Mouse (Mus musculus) central nervous system, embryonic 18 days (tissue): Measurements from ENCODE around the gene B3galt1. TPM values are rescaled to one million over a fixed set of nuclear protein-coding genes. Genes with fewer than 3 reads are reported as not detected.

Source experiments
- polyA plus RNA-seq: library from polyadenylated mRNA; depleted of rRNA; stranded (reverse); fragments of >200 nt; gene quantifications from 2 replicates; pipeline ENCODE4 v1.2.3, GENCODE M21; 2012; rRNA removed

The B3galt1 gene
- polyA plus RNA-seq, result 22.9 and 24.5 TPM in 2 replicates

GRCm38 (mm10) chr2:67565480-67566331 is at the start of gene B3galt1:
B3galt1 (plus strand) TSS chr2:67565871.

Other genes starting within 250 kb of the B3galt1 start
- gene Gm21830, start 152.1 kb upstream of the B3galt1 start, polyA plus RNA-seq, result not detected in 2 replicates
- gene Gm26727, start 132.7 kb upstream of the B3galt1 start, polyA plus RNA-seq, result not detected in 2 replicates
- gene Xirp2, start 119.9 kb upstream of the B3galt1 start, polyA plus RNA-seq, result 0.16 TPM in 1 of 2 replicates, not detected in the other